Mouse (Mus musculus) gastrocnemius, postnatal 14 days (tissue): ENCODE data around the gene S100a5. TPM values are rescaled to one million over a fixed set of nuclear protein-coding genes. Genes with fewer than 3 reads are reported as not detected.

Experiments used
- DNase-seq: peaks from one replicate; pipeline ENCODE4 v3.0.0; 2021; ENCODE audit warnings: mixed read lengths
- intact Hi-C: fragments of 180-260 bp; cut with DNase I; formaldehyde crosslinking; loops from one replicate; pipeline ENCODE4 v1.15.1; 2025; ENCODE audit warnings: low total_unique reads
- total RNA-seq, 2 experiments: library from RNA; stranded (reverse); gene quantifications; 2 replicates each; pipeline ENCODE4 v1.2.3; 2021

Gene S100a5
- total RNA-seq, 2 experiments from 2014 or later, result not detected

DNA sequence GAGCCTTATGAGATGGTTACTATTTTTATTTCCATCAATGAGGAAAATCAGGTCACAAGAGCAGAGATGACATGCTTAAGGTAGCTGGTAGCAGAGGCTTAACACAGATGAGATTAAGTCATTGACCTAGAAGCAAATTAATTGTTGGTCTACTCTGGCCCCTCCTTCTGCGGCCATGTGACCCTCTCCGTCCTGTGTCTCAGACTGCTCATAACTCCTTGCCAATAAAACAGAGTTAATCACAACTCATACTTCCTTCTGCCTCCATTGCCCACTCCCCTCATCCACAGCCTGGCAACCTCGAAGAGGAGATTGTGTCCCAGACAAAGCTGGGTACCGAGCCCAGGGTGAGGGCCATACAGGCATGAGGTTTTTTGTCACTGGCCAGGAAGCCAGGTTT, 10.1 kb upstream of the S100a5 start:
- DNase-seq, result no peak
- intact Hi-C loops, result no loop called here

DNA sequence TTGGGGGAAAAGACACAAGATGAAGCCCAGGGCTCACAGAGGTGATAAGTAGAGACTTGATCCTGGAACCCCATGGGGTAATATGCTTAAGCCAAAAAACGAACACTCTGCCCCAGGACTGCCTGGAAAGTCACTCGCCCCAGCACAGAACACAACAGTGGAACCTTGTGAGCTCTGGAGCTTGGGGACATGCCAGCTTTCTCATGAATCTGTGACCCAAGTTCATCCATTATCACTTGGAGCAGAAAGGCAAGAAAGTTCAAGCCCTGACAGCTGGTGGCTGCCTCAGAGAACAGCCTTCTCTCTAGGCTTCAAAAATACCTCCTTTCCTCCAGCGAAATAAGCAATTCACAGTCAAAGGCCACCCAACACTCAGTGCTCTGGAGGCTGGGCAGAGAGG, 8.9 kb upstream of the S100a5 start:
- intact Hi-C loops, result no loop called here
- DNase-seq, result no peak

DNA sequence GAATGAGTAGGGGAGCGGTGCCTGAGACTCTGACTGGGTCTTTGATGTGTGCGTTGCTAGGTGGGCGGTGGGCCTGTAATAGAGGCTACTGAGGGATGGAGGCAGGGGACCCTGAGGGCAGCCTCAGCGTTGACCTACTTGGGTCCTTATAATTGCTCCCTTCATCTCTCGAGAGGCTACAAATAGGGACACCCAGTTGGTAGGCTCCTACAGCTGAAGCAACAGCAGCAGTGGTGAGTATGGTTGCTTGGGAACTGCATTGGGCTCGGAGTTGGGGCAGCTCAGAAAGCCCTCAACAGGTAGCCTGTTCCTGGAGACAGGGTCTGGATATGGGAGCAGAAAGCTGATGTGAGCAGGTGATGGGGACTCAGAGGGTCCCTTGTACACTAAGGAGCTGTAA, 8.3 kb upstream of the S100a5 start:
- no peak for DNase-seq
- intact Hi-C loops, result no loop called here

DNA sequence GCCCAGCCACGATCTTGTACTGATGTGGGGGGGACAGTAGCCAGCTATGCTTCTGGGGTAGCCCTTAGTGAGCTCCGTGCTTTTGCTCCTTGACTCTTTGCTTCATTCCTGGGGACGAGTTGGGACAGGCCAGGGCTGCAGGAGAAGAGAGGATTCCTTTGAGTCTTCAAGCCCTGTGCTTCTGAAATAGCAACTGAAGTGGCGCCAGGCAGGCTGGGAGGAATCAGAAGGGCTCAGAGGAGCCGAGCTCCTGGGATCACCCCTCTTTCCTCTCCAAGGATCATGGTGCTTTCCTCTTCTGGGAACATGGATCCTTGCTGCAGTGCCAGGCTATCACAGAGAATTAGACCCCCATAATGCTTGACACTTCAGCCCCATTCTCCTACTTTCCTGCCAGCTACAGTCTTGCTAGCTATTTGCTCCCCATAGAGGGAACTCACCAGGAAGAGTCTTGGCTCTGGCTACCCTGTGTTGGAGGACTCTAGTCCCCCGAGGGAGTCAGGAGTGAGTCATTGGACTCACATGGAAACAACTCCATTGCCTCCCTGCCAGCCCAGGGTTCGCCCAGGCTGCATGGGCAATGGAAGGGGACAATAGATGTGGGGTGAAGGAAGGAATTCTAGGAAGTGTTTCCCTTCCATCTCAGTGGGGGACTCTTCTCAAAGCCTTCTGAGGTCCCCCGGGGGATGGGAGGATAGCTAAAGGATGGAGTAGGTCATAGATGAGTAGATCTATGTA, 7.7 kb upstream of the S100a5 start:
- intact Hi-C loops, result no loop called here
- peak; percentile 62 for DNase-seq

DNA sequence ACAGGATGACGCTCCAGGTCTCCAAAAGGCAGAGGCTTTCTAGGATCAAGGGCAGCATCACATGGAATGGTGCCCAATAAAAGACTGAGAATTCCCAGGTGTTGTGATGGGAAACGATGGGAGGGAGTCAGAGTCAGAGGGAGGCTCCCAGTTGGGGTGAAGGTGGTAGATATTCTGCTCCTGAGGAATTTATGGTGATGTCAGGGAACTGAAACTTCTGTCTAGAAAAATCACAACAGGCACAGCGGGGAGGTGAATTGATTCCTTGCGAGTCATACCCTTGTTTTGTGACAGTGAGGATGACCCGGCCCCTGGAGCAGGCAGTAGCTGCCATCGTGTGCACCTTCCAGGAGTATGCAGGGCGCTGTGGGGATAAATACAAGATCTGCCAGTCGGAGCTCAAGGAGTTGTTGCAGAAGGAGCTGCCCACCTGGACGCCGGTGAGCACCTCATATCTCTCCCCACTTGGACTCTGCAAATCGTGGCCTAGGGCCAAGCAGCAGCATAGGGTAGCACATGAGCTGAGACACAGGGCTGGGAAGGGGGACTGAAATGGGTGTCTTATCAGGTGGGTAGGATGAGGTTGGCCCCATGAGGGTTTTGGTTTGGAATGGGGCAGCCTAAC, 6.7 kb upstream of the S100a5 start, which contains the start of gene Gm42674:
Gene Gm42674, plus strand, starts transcription at position 419 of the 625 bp plus-strand sequence.
- intact Hi-C loops, result no loop called here
- no peak for DNase-seq

DNA sequence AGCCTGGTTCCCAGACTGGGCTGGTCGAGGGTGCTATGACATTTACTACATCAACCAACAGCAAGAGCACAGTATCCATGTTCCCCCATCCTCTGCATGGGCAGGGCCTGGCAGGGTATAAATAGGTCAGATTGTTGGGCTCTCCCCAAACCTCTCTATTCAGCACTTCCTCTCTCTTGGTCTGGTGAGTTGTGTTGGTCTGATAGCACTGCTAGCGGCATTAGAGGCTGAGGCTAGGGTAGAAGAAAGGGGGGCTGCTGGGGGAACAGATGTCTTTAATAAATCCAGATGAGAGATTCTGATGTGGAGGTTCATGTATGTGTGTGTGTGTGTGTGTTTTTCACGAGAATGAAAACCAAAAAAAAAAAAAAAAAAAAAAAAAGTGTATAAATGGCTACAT, 4.7 kb upstream of the S100a5 start, which contains the start of gene S100a4:
Gene S100a4, plus strand, starts transcription at position 149 of the 400 bp plus-strand sequence.
- intact Hi-C loops, result no loop called here
- DNase-seq, result no peak

DNA sequence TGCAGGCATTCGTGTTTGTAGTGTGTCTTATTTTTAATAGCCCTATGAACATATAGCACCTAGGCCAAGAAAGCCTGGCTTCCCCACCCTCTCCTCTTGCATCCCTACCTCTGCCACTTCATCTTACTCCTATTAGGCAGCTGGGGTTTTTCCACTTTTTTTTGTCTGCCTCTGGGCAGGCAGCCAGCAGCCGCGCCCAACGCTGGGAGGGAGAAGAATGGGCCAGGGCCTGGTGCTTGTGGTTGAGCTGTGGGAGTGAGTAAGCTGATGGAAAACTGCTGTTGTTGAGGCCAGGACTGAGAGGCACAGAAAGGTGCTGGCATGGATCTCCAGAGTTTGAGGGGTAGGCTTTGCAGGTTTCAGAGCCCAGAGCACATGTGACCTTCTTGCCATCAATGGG, 3.9 kb upstream of the S100a5 start:
- intact Hi-C loops, result no loop called here
- peak; percentile 82 for DNase-seq

DNA sequence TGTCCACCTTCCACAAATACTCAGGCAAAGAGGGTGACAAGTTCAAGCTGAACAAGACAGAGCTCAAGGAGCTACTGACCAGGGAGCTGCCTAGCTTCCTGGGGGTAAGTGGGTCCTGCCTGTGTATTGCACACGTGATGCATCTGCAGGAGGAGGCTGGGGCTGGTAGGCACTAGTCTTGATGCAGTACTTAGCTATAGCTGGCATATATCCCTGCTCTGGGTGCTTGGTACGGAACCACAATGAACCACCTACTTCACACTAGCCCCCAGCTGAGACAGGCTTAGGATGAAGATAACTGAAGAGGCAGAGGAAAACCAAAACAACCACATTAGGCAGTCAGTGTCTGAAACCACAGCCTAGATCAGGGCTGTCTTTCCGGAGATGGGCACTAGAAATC, 3.3 kb upstream of the S100a5 start:
- no peak for DNase-seq
- intact Hi-C loops, result no loop called here

DNA sequence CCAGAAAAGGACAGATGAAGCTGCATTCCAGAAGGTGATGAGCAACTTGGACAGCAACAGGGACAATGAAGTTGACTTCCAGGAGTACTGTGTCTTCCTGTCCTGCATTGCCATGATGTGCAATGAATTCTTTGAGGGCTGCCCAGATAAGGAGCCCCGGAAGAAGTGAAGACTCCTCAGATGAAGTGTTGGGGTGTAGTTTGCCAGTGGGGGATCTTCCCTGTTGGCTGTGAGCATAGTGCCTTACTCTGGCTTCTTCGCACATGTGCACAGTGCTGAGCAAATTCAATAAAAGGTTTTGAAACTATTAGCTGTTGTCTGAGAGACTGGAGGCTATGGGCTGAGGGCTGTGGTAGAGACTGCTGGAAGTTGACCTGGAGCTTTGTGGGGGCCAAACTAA, 2.6 kb upstream of the S100a5 start:
- DNase-seq, result no peak
- intact Hi-C loops, result no loop called here

DNA sequence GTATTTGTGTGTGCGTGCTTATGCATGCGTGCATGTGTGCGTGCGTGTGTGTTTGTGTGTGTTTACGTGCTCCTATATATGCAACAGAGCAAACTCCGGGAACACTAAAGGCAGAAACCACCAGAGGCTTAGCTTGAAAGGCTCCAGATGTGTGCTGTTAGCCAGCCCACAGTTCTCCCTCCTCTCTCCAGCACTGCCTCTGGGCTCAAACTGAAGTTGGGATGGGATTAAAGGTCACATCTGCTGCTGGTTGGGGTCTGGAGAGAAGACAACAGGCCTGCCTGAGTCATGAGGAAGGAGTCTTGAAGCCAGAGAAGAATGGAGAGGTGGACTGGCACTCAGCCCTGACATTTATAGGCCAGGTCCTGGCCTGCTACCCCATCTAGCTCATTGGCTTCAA, 2.1 kb upstream of the S100a5 start:
- intact Hi-C loops, result no loop called here
- DNase-seq, result no peak

DNA sequence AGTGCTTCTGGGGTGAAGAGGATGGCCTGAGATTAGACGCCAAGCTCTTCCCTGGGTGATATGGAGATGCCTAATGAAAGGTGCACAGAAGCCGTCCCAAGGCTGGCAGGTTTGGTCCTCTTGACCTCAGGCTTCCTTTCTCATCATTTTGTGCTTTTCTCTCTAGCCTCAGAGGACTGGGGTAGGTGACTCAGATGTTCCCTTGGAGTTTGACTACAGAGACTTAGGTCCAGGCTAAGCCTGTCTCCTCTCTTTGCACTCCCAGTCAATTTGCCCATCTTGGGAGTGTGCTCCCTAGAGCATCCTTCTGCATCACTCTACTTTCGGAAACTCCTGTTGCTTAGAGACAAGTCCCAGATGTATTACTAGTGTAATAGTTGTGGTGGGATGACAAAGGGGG, 962 bp upstream of the S100a5 start:
- intact Hi-C loops, result no loop called here

DNA sequence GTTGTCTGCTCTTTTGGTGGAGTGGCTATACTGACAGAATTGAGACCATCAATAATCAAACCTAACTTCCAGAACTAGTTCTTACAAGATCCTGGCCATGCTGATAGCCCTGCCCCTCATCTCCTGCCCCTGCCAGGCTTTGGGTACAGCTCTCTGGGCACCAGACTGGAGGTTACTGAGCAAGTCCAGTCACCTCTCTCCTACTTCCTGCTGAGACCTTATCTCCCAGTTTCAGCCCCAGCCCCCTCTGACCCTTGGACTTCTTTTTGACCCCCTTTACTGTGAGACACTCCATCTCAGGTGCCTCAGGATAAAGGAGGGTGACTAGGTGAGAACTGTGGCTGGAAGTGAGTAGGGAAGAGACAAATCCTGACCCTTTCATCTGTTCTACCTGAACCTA, 779 bp downstream of the S100a5 start:
- intact Hi-C loops, result no loop called here
- DNase-seq, result no peak

More for the DNA sequence above, 962 bp upstream of the S100a5 start:
- DNase-seq, result no peak

DNA sequence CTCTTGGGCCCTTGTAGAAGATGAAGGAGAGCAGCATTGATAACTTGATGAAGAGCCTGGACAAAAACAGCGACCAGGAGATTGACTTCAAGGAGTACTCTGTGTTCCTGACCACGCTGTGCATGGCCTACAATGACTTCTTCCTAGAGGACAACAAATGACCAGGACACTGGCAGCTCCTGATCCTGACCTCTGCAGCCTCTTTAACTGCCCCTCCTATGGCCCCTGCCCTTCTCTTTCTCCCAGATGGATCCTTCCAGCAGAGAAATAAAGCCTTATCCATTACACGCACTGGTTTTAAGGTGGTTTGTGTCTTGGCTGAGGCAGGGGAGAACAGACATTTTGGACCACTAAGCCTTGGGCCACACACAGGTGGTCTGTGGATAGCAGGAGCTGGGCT, 3.2 kb downstream of the S100a5 start:
- no peak for DNase-seq
- intact Hi-C loops, result no loop called here

DNA sequence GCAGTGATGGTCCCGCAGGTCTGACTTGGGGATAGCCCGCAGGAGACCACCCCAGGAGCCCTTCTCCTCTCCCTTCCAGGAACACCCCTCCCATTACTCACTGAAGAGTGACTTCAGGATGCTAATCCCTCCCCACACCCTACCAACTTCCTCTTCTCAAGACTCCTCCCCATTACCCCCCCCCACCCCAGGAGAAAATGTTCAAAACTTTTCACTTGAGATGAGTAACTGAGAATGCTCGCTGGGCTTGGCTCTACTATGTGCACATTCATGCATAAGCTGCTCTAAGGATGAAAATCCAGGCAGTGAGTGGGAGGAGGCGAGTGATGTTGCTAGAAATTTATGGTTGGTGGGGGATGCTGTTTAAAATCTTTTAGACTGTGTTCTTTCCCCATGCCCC, 3.7 kb downstream of the S100a5 start:
- intact Hi-C loops, result no loop called here
- DNase-seq, result no peak

DNA sequence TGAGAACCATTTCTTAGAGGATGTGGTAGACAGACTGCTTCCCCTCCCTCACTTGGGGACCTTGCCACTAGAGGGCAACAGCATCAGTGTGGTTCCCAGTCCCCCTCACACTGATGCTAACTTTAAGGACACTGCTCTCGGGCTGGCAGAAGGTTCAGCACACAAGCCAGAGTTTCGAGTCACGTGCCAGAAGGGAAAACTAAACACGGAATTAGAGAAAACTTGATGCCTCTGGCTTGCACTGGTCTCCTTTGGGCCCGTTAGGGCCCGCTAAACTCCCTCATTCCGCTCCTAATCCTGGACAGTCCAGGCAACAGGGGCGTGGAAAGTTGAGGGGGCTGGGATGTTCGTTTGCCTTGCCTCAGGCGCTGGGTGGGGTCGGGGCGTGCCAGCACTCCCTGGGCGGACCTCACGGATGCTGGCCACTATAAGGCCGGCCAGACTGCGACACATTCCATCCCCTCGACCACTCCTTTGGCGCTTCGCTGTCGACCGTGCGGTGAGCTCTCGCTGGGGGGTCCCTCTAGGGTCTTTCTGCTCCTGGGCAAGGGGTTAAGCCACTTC, 4.5 kb downstream of the S100a5 start, which contains the start of gene S100a6:
Gene S100a6, plus strand, starts transcription at position 155 of the 564 bp plus-strand sequence.
- DNase-seq, result peak; percentile 83
- intact Hi-C loops, result no loop called here

DNA sequence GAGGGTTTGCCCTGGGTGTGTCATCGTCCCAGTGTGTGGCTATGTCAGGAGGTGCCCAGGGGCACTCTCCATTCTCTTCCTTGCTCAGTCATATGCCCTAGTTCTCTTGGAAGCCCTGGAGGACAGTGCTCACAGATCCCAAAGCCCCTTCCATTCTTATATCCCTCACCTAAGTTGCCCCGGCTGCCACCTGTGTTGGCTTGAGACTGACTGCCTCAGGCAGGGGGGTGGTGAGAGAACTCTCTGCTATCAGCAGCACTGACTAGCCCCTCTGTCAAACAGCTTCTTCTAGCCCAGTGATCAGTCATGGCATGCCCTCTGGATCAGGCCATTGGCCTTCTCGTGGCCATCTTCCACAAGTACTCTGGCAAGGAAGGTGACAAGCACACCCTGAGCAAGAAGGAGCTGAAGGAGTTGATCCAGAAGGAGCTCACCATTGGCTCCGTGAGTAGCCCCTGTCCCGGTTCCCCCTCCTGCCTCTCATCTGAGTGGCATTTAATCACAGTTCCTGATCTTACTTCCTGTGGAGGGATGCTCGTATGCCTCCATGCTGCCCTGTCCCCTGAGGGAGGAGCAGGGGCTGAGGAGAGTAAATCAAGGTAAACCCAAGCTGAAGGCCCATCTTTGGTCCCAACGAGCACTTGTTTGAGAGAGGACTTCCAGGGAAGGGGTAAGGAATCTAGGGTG, 5.3 kb downstream of the S100a5 start:
- intact Hi-C loops, result no loop called here

DNA sequence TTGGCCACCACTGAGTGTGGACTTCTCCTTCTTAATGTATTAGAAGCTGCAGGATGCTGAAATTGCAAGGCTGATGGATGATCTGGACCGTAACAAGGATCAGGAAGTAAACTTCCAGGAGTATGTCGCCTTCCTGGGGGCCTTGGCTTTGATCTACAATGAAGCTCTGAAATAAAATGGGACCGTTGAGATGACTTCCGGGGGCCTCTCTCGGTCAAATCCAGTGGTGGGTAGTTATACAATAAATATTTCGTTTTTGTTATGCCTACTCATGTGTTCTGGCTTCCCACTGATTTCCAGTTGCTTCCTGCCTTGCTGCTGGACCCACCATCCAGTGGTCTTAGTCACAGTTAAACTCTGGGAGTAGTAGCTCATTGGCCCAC, 5.8 kb downstream of the S100a5 start:
- DNase-seq, result no peak
- intact Hi-C loops, result no loop called here

More for the DNA sequence above, 5.3 kb downstream of the S100a5 start:
- DNase-seq, result no peak

DNA sequence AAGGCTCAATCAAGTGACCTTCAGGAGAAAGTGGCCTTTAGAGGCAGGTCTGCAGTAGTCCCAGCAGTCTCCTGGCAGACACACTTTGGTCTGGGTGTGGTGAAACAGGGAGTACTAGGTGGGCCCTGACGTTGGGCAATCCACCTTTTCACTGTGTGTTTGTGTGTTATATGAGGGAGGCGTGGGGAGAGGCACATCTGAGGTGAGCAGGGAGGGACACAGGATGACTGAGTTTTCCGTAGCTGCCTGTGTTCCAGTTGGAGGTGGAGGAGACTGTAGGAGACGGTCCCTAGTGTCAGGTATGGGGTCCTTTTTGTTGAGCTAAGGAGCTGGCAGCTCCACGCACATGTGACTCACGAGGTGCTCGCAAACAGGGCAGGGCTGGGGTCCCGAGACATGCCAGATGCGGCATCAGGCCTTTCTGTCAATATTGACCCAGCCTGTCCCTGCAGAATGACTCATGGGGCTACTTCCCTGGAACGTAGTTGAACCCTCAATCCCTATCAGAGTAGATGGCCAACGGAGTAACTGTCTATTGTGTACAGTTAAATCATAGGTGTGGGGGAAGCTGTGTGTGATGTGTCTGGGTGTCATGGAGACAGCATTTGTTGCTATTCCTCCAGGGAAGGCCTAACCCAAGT, 6.4 kb downstream of the S100a5 start:
- intact Hi-C loops, result loop anchor here (5.0 kb wide), 2 partner anchors 32 to 87 kb away; partner anchors contain the start of gene S100a14
- no peak for DNase-seq

DNA sequence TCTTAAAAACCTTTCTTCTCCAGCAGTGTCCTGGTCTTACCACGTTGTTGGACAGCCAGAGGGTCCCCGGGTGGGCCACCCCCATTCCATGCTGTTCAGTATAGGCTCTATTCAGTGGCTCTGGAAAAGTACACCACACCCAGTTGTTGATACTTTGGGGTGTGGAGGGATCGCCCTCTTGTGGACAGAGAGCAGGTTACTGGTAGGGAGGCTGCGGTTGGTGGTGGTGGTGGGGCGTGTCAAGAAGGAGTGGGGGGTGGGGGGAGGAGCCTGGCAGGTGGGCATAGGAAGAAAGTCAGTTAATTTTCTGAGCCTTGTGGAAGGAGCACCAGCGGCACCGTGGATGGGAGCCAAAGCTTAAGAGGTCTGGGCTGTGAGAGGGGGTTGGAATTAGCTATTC, 7.1 kb downstream of the S100a5 start:
- DNase-seq, result peak; percentile 78
- intact Hi-C loops, result loop anchor here (5.0 kb wide), 2 partner anchors 33 to 88 kb away; partner anchors contain the start of gene S100a14

DNA sequence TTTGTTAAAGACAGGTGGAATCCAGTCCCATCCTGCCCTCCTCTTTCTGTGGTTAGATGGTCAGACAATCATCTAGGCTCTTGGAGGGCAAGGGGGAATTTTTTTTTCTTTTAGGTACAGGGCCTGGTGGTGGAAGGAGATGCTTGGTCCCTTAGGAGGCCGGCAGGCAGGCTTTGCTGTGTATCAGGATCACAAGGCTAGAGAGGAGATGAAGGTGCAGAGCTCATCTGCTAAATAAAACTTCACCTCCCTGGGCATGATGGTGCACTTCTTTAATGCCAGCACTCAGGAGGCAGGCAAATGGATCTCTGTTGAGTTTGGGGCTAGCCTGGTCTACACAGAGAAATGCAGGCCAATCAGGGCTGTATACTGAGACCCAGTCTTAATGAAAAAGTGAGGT, 7.6 kb downstream of the S100a5 start:
- intact Hi-C loops, result loop anchor here (5.0 kb wide), 2 partner anchors 34 to 89 kb away; partner anchors contain the start of gene S100a14
- no peak for DNase-seq
